Mouse (Mus musculus) olfactory bulb, adult 2 months (tissue): ENCODE data around the gene Sh2d4b.

Source experiments
- CTCF ChIP-seq: fragments of 200-500 bp; IDR thresholded peaks from 2 replicates; pipeline ENCODE4 v1.5.1; 2012; ENCODE audit warnings: low read depth, mild to moderate bottlenecking, low read length, moderate library complexity; ENCODE audit not compliant: insufficient read depth
- POLR2A ChIP-seq: fragments of 200-500 bp; IDR thresholded peaks from 2 replicates; pipeline ENCODE4 v1.6.1; 2012; ENCODE audit warnings: mild to moderate bottlenecking, low read depth, low read length, moderate library complexity; ENCODE audit not compliant: insufficient read depth

GRCm38 (mm10) chr14:40892326-40892825 lies 690 bp downstream of the Sh2d4b start:
- TF ChIP-seq CTCF (no peak), POLR2A (no peak)
